Mouse (Mus musculus) heart, postnatal 0 days (tissue): ENCODE measurements around the gene Irgc1.

Source experiments
- CTCF ChIP-seq: IDR thresholded peaks from 2 replicates; pipeline ENCODE4 v1.5.1; 2016; ENCODE audit warnings: antibody characterized with exemption, control low read depth, low read depth
- EP300 ChIP-seq: IDR thresholded peaks from 2 replicates; pipeline ENCODE4 v1.6.1; 2016; ENCODE audit warnings: antibody characterized with exemption, low read depth

DNA sequence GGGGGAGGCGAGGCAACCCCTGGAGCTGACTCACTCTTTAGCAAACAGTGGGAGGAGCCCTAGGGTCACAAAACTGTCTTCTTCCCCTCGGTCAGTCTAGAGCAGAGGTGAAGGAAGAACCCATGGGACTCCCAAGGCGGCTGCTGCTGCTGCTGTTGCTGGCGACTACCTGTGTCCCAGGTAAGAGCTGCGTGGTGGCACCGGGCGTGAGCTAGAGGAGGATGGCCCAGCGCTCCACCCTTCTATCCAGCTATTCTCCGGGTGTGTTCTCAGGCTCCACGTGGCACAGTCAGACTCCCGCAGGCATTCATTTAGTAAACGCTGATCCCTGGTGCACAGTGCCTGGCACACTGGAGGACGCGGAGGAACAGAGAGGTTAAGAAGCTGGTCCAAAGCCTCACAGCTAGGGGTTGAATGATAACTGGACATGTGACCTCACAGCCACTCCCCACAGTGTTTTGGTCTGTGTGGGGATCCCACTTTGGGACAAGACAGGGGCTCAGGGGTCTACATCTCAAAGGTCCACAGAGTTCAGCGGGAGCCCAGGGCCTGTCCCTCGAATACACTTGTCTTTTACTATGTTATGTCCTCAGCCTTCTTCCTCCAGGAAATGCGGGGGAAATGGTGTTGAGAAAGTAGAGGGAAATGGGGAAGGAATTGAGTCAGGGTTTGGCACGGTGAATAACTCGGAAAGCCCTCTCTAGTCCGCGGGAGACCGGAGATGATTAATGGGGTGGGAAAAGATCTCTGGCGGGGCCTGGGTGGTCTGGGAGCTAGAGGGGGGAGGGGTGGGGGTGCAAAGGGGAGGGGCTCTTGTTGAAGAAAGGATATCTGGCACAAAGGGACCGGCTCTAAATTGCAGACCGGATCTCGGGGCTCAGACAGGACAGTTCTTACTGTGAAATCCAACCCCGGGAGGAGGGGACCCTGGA lies 10.6 kb upstream of the Irgc1 start, which contains the start of gene Plaur:
- no peak for TF ChIP-seq EP300
- TF ChIP-seq CTCF = no peak
